Mouse (Mus musculus) left cerebral cortex, postnatal 36 days (tissue): ENCODE measurements at regions not wholly inside any gene's neighbourhood (a gene's known extent, or its start where the extent isn't known, plus 50 kb on each side); places are given as distances from the start of the nearest gene placed in this dataset.
"Not testable (repeated sequence)": the region's sequence is repeated elsewhere in the genome, so short reads cannot be mapped to it uniquely, and the experiment has no call there.

Experiments used
- DNase-seq, 2 experiments: peaks; one replicate each; pipeline ENCODE4 v3.0.0; 2021 to 2022; ENCODE audit warnings: low spot score in 2 of 2, mixed read lengths in 1 of 2
- intact Hi-C: fragments of 180-260 bp; cut with DNase I; formaldehyde crosslinking; loops from one replicate; pipeline ENCODE4 v1.15.1; 2025

DNA sequence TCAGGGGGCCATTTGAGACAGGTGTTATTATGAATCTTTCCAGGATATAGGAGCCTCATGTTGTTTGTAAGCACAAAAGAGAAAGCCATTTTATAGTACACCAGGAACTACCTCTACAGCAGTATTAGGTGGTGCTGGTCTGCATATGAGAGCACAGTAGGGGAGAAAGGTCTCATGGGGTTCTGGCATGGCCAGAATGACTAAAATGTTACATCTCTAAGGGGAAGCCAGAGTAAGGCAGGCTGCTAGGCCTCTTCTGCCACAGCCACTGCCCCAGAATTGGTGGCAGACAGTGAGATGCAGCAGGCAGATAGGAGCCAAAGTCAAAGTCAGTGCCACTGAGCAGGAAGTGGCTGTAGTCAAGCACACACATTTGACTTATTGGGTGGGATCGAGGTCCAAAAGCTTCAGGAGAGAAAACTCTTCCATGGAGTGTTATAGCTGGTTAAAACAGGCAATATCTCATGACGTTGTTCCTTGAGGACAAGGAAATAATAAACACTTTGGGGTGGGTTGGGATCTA, 147.2 kb downstream of the Hira start:
- intact Hi-C loops: no loop called here
- DNase-seq: no peak

DNA sequence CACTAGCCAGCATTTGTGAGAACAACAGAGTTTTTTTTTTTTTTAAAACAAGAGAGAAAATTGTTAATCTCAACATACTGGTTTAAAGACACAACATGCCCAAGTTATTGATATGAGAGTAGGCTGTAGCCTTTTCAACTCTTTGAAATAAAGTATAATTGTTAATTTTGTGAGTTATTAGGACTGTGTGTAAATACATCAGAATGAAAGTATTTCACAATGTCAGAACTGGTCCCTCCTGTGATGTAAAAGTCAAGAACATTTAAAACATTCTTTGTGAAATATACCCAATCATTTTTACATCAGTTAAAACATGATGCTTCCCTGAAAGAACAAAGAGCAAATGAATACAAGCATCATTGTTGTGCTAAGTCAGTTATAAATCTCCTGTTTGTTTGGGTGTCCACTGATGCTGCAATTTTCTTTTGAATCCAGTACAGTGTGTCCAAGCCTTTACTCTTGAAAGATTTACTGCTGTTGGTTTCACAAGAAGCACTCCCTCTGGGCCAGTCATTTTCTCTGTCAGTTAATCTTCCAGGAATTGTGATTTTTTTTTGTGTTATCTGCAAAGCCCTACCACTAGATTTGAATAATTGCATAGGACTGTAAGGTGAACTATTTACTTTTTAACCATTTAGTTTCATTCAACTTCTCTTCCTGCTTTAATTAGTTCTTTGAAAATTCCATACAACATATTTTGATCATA, 148.5 kb downstream of the Hira start:
- no peak for DNase-seq
- intact Hi-C loops: no loop called here

DNA sequence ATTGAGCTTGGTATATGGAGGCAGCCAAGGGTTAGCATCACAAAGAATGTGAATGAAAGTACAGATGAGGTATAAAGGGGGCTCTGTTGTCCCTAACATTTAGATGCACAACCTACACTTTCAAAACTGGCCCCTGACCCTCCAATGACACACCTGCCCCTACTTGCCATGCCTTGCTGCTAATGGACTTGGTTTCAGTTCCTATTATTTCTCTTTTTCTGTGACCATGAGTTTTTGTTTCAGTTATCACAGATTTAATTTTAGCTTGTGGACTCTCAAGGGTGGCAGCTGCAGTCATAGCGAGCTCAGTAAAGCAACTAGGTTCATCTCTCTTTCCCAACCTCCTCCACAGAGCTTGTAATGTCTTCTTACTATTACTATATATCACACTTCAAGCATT, 150.3 kb downstream of the Hira start:
- intact Hi-C loops: no loop called here
- DNase-seq: no peak

DNA sequence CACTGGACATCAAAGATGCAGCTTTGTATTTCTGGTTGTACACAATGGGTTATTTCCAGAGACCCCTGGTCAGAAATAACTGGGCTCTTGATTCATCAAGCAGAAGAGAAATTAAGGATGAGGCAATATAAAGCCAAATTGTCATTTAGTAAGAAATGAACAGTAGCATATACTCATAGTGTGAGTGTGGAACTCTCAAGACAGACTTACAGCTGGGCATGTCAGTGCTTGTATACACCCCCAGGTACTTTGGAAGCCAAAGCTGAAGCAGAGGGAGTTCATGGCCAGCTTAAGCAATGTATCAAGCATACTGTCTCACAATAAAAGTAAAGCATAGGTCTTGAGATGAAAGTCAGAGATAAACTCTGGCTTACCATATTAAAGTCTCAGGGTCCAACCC, 155.7 kb downstream of the Hira start:
- no peak for DNase-seq
- intact Hi-C loops: loop anchor here (5.0 kb wide), 1 partner anchor 150 kb away; no protein-coding TSS in a partner anchor

DNA sequence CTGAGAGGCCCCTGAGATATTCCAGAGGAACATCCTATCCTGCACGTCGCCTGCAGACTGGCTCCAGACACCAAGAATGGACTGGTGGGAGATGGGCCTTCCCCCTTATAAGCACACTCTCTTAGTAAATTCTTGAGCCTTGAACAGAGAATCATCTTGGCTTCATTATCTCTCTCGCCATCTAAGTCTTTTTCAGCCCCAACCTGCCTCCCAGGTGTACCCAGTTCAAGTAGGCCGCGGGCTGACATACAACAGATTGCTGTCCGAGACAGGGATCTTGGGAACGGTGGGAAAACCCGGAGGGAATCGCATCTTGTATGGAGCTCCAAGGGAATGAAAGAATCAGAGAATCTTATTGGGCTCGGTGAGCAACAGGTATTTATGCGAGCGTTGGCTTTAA, 158.9 kb downstream of the Hira start:
- intact Hi-C loops: no loop called here
- no peak for DNase-seq

DNA sequence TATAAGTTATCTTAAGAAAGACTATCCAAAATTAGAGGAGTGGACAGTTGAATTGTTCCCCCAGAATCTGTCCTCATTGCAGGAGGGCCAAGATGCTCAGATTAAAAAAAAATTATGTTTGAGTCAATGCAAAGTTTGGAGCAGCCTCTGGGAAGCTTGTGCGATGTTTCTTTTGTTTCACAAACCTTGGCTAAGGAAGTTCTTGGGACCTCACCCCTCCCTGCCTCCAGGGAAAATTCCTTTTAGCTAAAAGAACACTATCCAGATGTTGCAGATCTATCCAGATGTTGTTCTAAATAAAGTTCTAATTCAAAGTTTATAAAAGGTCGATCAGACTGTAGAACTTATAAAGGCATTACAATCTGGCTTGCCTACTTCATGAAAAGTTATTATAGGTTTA, 160.8 kb downstream of the Hira start:
- no peak for DNase-seq
- intact Hi-C loops: no loop called here

DNA sequence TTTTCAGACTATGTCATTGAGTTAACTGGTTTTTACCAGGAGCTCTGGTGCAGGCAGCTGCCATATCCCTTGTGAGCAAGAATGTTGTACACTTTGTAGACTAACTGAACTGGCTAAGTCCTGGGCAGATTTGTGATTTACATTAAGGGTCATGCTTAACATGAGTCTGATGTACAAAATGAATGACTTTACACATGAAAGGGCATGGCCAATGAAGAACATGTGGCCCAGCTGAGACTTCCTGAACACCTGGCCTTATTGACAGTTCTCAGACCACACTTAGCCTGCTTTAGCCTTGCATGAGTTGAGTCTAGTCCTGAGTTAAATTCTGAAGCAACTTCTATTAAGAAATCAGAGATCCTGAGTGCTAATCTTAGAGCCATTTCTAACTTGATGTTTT, 176.0 kb downstream of the Hira start:
- intact Hi-C loops: no loop called here
- no peak for DNase-seq

DNA sequence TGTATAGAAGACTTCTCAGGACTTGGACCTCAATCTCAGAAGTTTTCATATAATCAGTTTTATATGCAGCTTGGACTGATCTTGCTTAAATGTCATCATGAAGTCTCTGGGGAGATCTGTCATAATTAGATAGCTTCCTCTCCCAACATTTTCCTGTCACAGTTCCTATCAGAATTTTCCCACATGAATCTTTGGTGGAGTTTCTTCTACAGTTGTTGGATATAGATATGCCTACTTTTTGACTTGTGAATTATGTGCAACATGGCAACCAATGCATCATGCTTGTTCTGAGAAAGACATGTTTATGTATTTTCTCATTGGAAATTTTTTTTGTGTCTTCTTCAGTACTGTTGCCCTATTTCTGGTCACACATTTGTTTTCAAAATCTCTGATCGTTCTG, 183.5 kb downstream of the Hira start:
- DNase-seq: no peak
- intact Hi-C loops: no loop called here

DNA sequence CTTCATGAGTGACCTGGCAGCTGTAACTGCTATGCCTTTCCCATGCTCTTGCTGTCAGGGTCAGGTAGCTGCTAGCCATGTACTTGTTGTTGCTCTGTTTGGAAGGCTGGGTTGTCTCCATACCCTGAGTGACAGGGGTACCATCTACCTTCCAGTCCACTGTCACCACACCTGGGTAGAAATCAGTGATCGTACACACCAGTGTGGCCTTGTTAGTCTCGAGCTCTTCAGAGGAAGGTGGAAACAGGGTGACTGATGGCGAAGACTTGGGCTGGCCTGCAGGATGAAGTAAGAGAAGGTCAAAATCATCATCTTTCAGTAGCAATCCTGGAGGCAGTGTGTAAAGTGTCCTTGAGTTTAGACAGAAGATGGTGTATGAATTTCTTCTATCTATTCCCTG, 185.0 kb downstream of the Hira start:
- no peak for DNase-seq
- intact Hi-C loops: no loop called here

DNA sequence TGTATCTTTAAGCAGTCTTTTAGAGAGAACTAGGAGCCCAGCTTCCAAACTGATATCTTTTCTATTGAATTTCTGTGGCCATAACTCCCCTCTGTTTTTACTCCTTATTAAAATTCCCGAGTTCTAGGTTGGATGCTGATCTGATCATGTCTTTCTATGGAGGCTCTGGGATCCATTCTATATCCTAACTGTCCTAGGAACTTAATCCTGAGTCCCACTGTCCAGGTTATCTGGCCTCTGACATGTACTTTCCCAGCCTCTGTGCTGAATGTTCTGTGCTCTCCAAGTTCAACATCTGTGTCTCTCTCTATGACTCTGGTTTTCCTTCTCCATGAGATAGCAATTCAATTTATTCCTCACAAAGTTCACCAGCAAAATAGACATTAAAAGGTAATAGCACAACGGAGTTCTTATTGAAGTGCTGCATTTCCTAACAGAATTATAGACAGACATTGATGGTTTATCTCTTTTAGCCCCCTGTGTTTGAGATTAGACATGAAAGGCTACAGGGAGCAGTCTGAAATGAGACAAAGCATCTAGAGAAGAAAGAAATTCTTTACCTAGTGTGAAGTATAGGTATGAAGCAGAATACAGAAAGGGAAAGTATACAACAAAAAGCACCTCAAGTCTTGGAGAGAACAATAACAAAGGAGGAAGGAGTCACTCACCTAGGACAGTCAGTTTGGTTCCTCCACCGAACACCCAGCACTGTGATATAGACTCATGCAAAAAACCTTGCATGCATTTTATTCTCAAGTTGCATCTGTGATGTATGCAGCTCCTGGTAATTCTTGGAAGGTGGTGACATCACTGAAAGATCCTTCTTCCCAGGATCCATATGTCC, 185.9 kb downstream of the Hira start:
- intact Hi-C loops: no loop called here

DNA sequence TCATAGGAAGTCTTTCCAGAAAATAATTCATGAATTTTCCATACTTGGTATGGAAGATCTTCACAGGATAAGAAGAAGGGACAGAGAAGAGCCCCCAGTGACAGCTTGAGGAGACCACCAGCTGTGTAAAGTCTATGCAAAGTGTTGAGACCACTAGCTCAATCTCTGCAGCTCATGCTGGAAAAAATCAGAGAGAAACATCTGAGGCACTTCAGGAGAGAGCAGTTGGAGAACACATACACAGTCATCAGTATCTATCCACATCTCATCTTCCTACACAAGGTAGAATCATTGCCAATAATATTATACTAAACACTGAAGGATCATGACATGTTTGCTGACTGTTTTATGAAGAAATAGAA, 186.5 kb downstream of the Hira start:
- DNase-seq: no peak
- intact Hi-C loops: no loop called here

More for the DNA sequence above, 185.9 kb downstream of the Hira start:
- no peak for DNase-seq

DNA sequence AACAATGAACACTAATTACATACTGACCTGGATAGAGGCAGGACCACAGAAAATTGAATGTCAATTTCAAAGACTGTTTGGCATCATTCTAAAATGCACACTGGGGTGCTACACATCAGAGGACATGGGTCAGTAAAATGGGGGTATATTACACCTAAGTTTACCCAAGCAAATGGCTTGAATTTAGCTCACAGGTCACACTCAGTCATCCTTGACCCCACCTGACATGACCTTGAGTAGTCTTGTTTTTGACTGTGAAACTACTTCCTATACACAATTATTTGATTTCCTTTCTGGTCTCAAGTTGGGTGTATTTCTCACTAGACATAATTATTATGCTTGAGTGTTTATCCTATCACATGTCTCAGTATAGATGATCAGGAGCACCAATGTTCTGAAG, 187.6 kb downstream of the Hira start:
- DNase-seq: no peak
- intact Hi-C loops: no loop called here

DNA sequence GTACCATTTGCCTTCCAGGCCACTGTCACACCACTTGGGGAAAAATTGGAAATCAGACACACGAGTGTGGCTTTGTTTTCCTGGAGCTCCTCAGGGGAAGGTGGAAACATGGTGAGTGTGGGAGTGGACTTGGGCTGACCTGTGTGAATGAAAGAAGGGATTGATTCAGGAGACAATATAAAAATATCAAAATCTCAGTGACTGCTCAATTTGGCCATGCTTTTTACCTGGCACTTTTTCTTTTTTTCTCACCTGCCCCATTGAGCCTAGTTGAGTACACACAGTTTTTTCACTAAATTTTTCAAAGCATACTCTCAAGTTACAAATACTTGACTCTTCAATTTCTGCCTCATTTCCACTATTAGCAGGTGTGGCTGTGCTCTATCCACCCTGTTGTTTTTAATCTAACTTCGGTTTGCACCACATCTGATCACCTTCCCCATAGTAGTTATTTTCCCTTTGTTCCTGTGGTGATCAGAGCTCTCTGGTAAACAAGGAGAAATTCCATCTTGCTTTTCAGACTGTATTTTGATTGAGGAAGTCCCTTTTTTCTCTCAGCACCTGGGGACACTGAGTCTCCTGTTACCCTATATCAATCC, 188.8 kb downstream of the Hira start:
- intact Hi-C loops: loop anchor here (1.0 kb wide), 1 partner anchor 134 kb away; no protein-coding TSS in a partner anchor
- DNase-seq: no peak

DNA sequence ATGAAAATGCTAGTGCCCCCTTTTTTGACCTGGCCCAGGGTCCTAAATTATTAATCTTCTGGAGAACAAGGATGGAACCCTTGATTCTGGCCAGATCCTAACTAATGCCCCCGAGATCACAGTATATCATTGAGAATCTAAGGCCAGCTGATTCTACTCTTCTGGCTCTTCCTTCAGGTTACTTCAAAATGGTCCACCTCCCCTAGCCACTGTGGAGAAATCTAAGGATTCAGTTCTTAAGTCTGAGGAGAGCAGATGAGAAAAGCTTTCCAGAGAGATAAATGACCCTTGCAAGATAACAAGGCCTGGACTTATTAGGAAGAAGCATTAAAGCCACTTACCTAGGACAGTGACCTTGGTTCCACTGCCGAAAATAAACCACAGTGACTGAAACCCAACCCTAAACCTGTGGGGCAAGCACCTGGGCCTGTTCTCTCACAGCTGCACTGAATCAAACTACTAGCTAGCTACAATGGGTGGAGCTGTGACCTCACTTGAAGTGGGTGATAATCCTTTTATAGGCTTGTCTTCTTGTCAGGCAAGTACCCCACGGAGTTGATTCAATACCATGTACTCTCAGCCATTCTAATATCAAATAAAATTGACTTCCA, 190.0 kb downstream of the Hira start:
- DNase-seq: no peak
- intact Hi-C loops: loop anchor here (1.0 kb wide), 1 partner anchor 132 kb away; no protein-coding TSS in a partner anchor

DNA sequence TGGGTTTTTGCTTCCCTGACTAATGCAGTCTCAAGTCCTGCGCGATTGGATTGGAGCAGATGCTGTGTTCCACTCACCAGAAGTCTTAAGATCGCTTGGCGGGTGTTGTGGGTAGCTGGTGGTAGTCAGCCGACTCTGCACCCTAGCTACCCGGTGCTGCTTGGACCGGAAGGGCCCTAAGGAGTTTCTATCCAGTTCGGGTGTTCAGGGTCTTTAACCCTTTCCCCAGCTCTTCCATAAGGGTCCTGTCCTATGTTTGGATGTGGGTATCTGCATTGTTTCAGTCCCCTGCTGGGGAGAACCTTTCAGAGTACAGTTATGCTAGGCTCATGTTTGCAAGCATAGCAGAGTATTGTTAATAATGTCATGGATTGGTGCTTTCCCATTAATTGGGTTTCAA, 206.7 kb downstream of the Hira start:
- DNase-seq: not testable (repeated sequence)

DNA sequence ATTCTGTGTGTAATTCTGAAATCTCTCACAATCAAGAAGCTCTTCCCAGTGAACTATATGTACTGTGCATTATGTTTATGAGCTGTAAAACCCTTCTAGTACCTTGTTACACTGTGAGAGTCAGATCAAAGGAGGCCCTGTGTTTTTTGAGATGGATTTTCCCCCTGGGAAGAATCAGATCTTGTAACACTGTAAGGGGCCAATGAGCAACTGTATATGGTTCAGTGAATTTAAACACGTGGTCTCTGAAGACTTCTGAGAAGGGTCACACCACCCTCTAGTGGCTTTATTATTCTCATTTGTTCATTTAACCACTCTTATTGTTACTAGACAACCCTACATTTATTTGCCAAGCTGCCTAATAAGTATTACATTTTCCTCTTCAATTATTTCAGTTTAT, 211.1 kb downstream of the Hira start:
- intact Hi-C loops: no loop called here

More for the DNA sequence above, 206.7 kb downstream of the Hira start:
- intact Hi-C loops: not testable (repeated sequence)

More for the DNA sequence above, 211.1 kb downstream of the Hira start:
- DNase-seq: no peak
